Mouse (Mus musculus): ENCODE results near the gene C1s1.
"Not testable (repeated sequence)": the region's sequence is repeated elsewhere in the genome, so short reads cannot be mapped to it uniquely, and the experiment has no call there.

Gene C1s1

DNA sequence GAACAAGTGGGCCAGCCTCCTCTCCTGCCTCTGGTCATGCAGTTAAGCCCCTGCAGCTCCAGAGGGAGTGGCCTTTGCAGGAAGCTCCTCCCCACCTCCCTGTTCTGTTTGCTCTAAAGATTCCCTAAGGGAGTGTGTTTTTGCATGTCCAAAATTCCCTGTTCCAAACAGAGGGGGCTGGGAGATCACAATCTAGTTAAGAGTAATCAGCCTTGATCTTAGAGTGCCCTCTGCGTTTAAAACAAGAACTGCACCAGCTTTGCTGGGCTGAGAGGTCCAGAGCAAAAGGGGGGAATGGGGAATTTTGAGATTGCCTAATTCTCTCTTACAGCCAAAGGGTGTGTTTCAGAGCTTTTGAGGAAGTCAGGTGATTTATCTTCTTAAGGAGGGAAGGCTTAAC is at the start of gene C1s1:
Gene C1s1, minus strand, starts transcription at position 76 of the 400 bp plus-strand sequence.
- ATAC-seq (ENCODE audit: low TSS enrichment), result peak; percentile 89

GRCm38 (mm10) chr6:124588771-124589170 is 46.6 kb upstream of the C1s1 start:
- ATAC-seq (ENCODE audit: low TSS enrichment), result no peak

DNA sequence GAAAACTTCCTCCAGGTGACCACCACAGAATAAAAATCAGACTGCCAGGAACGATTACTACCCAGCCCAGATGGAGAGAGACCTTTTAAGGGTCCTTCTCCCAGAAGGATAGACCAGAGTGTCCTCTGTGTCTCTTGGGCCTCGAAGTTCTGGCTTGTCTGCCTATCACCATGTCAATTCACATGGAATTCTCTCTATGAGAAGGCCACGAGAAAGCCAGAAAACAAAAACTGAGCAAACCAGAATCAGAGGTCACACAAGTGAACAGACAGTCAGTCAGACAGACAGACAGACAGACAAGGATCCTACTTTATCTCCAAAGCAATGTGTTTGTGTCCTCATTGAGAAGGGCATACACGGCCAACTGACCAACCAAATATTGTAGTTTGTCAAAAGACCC is 44.1 kb upstream of the C1s1 start:
- no peak for ATAC-seq (ENCODE audit: low TSS enrichment)

- no peak for ATAC-seq (ENCODE audit: low TSS enrichment)
These were observed 43.6 kb upstream of the C1s1 start for GRCm38 (mm10) chr6:124585761-124586160.

GRCm38 (mm10) chr6:124584935-124585334 is 42.8 kb upstream of the C1s1 start:
- ATAC-seq (ENCODE audit: low TSS enrichment), result no peak

DNA sequence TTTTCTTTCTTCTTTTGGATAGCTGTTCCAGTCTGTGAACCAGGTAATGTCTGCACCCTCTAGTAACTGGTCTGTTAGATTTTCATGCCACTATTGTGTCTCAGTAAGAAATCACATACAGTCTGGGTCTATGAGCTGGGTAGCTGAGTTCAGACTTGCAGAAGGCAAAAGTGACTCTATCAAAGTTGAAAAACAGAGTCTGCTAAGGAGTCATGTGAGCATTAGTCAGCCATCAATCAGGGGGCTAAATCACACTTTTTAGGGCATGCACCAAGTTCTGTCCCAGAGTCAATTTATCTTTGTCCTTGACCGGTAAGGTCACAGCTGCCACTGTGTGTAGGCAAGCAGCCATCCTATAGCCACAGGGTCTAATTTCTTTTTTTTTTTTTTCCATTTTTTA is 40.1 kb upstream of the C1s1 start:
- ATAC-seq (ENCODE audit: low TSS enrichment), result no peak

GRCm38 (mm10) chr6:124580155-124580554 is 38.0 kb upstream of the C1s1 start:
- not testable (repeated sequence) for ATAC-seq (ENCODE audit: low TSS enrichment)

GRCm38 (mm10) chr6:124575155-124575678 is 33.1 kb upstream of the C1s1 start:
- not testable (repeated sequence) for ATAC-seq (ENCODE audit: low TSS enrichment)

GRCm38 (mm10) chr6:124570026-124570425 is 27.9 kb upstream of the C1s1 start, which contains the start of gene C1rb:
Gene C1rb (plus strand): TSS chr6:124570294.
- ATAC-seq (ENCODE audit: low TSS enrichment), result peak; percentile 52; the same call in 1 of the 2 replicates

DNA sequence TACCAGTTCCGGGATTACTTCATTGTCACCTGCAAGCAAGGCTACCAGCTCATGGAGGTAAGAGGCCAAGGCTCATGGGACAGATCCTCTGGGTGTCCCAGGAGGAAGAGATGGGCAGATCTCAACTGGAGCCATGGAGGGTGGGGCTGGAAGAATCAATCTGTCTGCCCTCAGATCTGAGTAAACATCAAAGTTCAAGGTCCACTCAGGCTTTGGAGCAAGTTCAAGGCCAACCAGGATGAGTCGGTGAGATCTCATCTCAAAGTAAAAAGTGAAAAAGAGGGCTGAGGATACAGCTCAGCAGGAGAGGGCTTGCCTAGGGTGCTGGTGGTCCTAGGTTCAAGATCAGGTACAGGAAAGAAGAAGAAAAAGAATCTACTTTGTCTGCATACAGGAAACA is 19.5 kb upstream of the C1s1 start:
- ATAC-seq (ENCODE audit: low TSS enrichment), result not testable (repeated sequence)

DNA sequence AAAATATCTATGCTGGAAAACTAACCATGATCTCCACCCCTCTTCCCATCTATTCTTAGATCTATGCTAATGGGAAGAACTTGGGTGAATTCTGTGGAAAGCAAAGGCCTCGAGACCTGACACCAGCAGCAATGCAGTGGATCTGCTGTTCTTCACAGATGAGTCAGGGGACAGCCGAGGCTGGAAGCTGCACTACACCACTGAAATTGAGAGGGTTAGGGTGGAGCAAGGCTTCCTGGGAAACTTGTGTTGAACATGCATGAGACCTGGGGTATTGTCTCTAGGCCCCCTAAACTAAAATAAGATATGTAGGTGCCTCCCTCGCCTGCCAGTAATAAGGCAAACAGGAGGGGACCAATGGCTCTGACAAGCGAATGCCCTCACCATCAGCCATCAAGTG is 19.0 kb upstream of the C1s1 start:
- not testable (repeated sequence) for ATAC-seq (ENCODE audit: low TSS enrichment)

DNA sequence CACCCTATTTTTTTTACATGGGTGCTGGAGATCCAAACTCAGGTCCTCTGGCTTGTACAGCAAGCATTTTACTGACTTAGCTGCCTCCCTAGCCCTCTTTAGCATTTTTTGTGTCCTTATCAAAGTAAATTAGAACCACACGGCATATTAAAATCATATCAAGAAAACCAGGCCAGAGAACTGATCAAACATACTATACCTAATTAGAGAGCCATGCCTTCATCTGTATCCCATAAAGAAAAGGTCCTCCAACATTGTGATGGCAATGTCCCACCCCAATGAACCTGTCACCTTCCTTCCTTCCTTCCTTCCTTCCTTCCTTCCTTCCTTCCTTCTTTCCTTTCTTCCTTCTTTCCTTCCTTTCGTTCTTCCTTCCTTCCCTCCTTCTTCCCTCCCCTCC is 13.8 kb upstream of the C1s1 start:
- not testable (repeated sequence) for ATAC-seq (ENCODE audit: low TSS enrichment)

DNA sequence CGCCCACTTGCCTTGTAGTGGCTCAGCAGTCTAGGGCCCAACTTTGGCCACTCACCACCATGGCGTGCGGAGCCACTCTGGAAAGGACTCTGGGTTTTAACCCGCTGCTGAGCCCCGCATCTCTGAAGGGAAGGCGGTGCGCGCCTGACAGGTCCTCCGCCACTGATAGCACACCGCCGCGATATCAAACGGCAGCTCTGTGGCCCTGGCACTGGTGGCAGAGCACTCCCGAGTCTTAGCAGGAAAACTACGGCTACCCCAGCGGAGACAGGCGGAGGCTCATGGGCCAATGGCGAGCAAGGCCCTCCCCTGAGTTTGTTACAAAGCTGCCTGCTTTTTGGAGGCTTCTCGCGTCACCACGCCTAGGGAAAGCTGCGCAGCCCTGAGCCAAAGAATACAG is 10.6 kb upstream of the C1s1 start:
- no peak for ATAC-seq (ENCODE audit: low TSS enrichment)

- no peak for ATAC-seq (ENCODE audit: low TSS enrichment)
These were observed 6.9 kb upstream of the C1s1 start for GRCm38 (mm10) chr6:124549023-124549550.

DNA sequence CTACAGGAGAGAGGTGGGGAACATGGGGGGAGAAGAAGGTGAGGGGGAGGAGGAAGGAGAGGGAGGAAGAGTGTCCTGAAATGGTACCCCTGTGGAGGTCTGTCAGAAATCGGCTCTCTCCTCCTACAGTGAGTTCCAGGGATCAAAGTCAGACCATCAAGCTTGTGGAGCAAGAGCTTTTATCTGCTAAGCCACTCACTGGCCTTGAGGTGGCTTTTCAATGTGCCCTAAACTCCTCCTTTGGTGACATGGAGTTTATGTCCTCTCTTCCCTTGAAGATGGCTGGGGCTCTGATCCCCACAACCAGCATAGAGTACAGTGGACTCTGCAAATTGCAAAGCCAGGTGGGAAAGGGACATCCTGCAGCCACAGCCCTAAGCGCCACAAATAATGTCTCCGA is 5.8 kb upstream of the C1s1 start:
- ATAC-seq (ENCODE audit: low TSS enrichment), result not testable (repeated sequence)

GRCm38 (mm10) chr6:124545425-124545824 is 3.3 kb upstream of the C1s1 start:
- ATAC-seq (ENCODE audit: low TSS enrichment), result no peak

GRCm38 (mm10) chr6:124544466-124544865 is 2.3 kb upstream of the C1s1 start:
- 0 out of 2 replicates have a peak, but pooled peaks have one; percentile 47 for ATAC-seq (ENCODE audit: low TSS enrichment)

DNA sequence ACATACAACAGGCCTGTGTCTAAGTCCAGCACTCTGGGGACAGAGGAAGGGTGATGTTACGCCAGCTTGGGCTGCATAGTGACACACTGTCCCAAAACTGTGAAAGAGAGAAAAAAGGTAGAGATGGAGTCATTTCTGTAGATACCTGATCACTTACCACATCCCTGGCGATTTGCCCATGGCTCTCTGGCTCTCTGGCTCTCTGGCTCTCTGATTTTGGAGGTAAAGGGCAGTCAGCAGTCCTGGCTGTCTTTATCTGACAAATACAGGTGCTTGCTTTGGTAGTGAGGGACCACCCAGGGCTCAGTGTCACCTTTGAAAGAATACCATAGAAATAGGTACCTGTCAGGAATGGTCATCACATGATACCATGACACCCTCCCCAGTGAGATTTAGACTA is 983 bp downstream of the C1s1 start:
- ATAC-seq (ENCODE audit: low TSS enrichment), result not testable (repeated sequence)

DNA sequence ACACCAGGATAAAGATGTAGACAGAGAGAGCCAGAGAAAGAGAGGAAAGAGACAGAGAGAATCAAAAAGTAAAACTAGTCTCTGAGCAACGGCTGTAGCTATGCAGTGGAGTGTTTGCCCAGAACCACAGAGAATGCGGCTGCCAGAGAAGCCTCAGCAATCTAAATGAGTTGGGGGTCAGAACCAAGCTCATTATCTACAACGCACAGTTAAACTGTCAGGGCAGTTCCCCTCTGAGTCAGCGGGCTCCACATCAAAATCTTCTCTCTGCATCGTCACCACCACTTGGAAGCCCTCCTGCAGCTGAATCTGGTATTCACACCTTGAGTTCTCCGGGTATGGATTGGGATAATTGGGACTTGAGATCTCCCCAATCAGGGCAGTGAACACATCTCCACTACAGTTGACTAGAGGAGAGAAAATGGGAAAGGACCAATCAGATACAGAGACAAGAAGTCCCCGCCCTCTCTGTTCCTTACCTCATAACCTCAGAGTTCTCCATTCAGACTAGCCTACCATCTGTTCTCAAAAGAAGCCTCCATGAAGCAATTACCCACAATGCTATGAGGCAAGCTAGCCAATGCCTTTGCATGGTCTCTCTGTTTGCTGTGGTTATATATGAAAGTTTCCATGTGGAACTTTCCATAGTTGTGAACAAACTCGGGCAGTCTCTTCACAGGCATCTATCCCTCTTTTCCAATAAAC is 5.9 kb downstream of the C1s1 start:
- ATAC-seq (ENCODE audit: low TSS enrichment), result not testable (repeated sequence)

GRCm38 (mm10) chr6:124531077-124531476 is 11.1 kb downstream of the C1s1 start:
- no peak for ATAC-seq (ENCODE audit: low TSS enrichment)

DNA sequence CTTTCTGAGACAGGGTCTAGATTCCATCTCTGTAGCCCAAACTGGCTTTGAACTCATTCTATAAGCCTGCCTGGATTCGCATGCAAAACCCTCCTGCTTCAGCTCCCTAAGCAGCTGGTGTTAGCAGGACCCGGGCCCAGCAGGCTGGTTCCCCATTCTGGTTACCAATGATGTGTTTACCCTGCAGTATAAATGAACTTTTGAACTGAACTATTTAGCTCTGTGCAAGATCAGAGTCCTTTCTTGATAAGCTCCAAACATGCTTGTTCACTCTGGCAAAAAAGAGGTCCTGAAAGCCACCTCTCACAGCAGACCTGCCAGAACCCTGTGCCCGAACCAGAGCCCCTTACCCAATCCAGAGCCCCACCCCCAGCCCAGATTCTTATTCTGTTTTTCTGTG is 14.3 kb downstream of the C1s1 start:
- no peak for ATAC-seq (ENCODE audit: low TSS enrichment)

GRCm38 (mm10) chr6:124522082-124522481 is 20.1 kb downstream of the C1s1 start:
- ATAC-seq (ENCODE audit: low TSS enrichment), result peak; percentile 89

DNA sequence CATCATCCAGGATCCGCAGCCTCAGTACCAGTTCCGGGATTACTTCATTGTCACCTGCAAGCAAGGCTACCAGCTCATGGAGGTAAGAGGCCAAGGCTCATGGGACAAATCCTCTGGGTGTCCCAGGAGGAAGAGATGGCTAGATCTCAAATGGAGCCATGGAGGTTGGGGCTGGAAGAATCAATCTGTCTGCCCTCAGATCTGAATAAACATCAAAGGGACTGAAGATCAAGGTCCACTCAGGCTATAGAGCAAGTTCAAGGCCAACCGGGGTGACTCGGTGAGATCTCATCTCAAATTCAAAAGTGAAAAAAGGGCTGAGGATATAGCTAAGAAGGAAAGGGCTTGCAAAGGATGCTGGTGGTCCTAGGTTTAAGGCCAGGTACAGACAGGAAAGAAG is 24.4 kb downstream of the C1s1 start:
- ATAC-seq (ENCODE audit: low TSS enrichment), result not testable (repeated sequence)
